Mouse (Mus musculus): ENCODE results near the gene Fam185a.

DNA sequence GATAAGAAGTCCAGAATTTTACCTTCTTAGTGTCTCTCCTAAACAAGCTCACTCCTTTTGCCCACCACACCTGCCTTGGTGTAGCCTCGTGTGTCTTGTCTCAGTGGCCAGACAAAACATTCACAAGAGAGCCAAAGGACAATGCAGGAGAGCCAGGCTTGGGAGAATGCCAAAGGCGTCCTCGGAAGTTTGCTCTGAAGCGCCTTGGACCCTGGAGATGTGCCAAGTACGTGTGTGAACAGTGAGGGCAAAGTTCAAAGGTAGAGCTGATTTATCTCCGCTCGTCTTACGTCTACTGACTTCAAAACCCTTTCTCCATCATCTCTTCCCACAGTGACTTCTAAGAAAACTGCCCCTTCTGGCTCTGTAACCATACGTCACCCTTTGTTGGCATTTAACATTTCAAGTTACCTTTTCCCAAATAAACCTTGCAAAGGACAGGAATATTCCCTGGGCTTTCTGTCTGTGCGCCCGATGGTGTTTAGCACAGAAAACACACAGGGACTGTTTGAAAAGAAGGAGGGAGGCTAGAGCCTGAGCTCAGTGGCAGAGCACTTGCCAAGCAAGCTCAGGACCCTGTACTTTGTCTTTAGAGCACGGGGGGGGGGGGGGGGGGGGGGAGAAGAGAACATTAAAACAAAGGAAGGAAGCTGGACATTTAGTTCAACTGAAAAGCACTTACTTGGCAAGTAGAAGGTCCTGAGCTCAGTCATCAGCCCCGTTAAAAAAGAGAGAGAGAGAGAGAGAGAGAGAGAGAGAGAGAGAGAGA lies 33.0 kb upstream of the Fam185a start:
- no peak for TF ChIP-seq CTCF (IDR thresholded peaks at IDR 0.05; ENCODE audit: low read depth, low read length)
- no peak for TF ChIP-seq POLR2A (IDR thresholded peaks at IDR 0.05; ENCODE audit: borderline replicate concordance, low read depth, low read length)

Measured in bone marrow macrophage, adult 2 months (primary cell).